Mouse (Mus musculus) left cerebral cortex, adult 11 months (tissue): ENCODE data around the gene Rexo5.
A peak's percentile ranks its signal among the peaks of the same experiment; 100 is the strongest.

Experiments used
- DNase-seq: peaks from one replicate; pipeline ENCODE4 v3.0.0; 2022; ENCODE audit warnings: low spot score

Rexo5 gene

DNA sequence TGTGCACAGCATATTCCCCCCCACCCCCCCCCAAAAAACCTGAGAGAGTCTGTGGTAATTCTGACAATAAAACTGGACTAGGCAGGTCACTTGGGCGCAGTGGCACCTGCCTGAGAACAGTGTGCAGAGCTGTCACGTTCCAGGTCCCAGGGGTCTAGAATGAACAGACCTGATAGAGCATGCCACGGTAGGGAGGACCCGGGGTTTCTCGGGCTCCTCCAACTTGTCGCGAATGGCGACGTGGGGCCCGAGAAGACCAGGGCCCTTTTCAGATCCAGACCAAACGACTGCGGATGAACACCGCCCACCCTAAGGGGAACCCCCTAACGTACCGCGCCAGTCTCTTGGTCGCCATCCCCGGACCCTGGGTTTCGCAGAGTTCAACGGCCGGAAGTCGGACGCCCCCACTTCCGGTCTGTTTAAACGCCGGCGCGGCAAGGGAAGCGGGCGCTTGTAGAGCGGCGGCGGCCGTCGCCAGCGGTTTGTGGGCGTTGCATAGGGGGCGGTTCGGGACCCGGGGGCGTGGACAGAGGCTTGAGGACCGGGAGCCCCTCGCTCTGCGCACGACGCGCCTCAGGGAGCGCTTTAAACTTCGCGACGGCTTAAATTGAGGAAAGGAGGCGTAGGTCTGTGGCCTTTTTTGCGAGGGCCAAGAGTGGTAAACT is at the start of gene Rexo5, which contains the start of gene Eri2:
Gene Rexo5 (plus strand): TSS at position 421 of the 665 bp plus-strand sequence.
Gene Eri2 (minus strand): TSS at position 473 of the 665 bp plus-strand sequence.
- DNase-seq: peak; percentile 28

DNA sequence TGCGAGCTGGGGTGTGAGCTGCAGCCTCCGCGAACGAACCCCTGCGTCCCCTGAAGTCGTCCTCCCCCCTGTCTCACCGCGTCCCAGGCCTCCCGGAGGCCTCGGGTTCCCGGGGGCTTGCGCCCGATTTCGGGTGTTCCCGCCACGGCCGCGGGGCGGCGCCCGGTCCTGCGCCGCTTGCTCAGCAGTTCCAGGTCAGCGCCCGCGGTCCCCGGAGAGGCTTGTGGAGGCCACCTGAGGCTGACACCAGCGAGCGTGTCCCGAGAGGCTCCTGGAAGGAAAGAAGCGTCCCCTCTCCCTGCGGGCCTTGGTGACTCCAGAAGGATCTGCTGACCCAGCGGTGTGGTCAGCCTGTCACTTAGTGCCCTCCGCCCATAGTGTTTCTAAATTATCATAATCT is 49.5 kb upstream of the Rexo5 start:
- no peak for DNase-seq

DNA sequence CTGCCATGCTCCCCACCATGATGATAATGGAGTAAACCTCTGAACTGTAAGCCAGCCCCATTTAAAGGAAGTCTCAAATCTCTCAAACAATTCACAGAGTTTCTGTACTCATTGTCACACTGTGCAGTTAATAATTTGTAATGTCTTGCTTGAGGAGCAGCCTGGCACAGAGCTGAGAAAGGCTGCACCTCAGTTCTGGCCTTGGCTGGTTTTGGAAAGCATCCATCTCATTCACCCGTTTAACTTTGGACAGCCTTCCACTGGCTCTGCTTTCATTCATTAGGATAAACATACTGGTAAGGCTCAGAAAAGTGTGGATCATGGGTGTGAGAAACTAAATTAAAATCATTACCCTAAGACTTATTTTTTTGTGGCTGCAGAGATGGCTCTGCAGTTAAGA is 47.9 kb upstream of the Rexo5 start:
- no peak for DNase-seq

DNA sequence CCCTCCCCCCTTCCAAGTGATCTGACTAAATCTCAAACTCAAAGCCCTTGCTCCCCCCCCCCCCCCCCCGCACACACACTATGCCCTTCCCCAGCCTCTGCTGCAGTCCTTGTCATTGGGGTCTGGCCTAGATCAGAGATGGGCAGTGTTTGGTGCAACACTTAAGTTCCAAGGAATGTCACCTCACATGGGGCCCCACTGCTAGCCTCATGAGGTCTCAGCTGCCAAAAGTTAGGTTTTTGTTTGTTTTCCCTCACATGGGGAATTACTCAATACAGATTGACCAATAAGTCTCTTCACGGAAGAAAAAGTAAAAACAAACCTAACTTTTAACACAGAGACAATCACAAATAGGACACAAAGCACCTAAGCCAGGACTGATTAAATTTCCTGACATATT is 45.0 kb upstream of the Rexo5 start:
- no peak for DNase-seq

DNA sequence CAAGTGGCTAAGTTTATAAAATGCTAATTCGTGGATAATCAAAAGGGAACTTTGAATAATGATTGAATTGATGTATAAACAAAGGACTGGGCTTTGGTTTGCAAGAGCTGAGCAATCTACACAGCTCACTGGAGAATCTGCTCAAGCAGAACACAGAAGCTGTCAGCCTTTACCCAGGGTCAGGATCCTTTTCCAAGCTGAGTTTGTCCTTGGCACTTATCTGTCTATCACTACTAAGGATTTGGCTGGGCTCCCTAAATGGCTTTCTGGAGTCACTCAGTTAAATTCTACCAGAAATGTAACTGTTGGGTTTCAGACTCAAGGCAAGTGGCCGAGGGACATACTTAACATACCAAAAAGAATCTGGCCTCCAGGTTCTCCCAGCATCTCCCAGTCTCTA is 43.9 kb upstream of the Rexo5 start:
- no peak for DNase-seq

DNA sequence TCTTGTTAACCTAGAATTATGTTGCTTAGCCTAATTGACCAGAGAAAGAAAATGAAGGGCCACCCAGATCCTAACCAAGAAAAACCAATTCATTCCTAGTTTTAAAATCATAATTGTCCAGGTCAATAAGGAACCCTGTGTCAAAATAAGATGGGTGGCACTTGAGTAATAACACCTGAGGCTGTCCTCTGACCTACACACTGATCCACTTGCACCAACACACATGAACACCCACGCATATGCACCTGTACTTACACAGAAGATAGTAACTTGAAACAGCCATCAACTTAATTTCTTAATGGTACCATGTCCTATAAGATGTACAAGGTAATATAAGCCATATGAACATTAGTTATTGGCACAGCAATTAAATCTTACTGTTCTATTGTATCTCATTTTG is 40.1 kb upstream of the Rexo5 start:
- no peak for DNase-seq

DNA sequence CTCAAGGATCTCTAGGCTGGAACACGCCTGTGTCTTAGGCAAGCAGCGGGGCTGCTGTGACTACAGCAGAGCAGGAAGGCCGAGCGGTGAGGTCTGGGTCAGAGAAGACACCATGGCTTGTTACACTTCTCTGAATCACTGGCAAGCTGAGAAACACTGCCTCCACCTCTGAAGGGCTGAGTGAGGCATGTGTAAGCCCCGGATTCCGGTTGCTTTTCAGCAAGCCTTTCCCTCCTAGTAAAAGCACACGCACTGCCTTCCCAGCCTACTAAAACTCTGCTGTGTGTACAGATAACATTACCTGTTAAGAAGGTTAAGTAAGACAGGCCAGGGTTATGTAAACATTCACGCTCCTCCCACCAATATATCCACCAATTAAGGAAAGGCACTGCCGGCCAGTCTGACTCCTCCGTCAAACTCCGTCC is 33.3 kb upstream of the Rexo5 start, which contains the start of gene Acsm3:
Gene Acsm3 (plus strand): TSS at position 397 of the 425 bp plus-strand sequence.
- no peak for DNase-seq

DNA sequence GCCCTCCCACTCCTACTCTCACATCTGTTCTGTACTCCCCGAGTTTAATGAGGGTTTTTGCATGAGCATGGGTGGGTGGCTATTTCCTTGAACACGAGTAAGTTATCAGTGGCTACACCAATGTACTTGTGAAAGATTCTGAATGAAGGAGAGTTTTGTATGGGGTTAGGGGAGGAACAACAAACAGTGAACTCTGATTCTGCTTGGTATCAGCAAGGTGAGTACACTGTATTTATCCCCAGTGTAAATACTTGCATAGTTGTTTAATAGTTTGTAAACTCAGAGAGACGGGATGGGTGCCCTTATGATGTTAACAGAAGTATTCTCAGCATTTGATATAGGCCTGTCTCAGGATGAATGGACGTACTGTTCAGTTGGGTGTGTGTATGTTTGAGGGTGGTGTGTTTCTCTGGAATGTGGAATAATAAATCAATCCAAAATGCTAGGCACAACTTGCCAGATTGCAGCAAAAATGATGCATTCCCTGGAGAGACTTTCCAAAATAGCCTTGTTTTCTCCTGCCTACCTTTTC is 31.6 kb upstream of the Rexo5 start:
- DNase-seq: no peak

DNA sequence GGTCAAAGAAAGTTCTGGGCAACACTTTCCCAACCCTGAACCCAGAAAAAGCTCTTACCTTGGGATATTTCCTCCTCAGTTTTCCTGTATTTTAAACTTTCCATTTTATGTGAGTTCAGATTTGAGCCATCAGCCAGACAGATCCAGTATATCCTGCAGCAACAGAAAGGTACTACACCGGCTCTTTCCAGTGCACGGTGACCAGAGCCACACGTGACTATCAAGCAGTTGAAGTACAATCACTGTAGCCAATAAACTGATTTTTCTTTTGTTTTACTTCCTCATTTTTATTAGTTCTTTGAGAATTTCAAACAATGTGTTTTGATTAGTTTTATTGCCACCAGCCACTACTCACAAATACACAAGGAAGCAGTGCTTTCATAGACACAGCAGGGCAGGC is 29.4 kb upstream of the Rexo5 start:
- no peak for DNase-seq

DNA sequence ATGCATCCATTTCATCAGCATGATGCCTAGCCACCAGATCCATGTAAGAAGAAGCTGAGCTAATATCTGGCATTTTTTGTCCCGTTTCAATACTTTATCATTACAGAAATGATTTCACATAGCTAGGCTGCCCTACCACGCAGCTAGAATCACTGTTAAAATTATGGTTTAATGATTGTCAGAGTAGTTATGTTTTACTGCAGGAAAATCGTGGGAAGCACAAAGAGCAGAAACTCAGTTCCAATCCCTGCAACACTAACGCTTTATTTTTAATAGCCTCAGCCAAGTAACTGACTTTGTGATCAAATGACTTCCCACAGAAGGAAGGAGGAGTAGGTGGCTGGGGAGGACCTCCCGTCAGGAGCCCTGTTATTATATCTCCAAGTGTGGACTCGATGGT is 26.8 kb upstream of the Rexo5 start:
- DNase-seq: no peak

DNA sequence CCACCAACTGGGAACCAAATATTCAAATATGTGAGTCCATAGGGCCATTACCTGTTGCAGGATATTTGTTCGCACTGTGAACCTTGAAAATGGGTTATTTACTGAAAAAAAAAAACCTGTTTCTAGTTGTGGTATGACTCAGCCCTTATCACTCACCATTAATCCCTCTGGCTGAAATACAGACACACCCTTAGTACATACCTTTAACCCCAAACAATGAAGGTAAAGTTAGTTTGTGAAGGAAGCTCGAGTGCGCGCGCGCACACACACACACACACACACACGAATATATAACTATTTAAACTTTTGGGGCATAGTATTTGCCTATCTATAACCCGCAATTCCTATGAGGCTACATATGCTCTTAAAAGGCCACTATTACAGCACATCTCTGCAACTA is 23.9 kb upstream of the Rexo5 start:
- no peak for DNase-seq

DNA sequence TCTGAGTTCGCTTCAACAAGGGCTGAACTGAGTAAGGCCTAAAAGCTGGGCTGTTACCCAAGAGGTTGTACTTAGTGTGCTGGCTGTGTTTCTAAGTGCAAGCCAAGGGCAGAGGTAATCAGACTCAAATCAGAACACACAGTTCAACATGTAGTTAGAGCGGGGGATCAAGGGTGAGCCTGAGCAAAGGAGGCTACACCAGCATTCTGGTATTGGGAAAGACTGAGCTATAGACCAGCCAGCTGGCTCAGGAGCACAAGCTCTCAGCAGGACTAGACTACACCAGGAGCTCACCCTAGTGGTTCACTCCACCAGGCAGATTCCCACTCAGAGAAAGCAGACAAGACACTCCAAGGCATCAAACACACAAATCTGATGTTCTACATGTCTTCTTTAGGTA is 10.4 kb upstream of the Rexo5 start:
- DNase-seq: no peak

DNA sequence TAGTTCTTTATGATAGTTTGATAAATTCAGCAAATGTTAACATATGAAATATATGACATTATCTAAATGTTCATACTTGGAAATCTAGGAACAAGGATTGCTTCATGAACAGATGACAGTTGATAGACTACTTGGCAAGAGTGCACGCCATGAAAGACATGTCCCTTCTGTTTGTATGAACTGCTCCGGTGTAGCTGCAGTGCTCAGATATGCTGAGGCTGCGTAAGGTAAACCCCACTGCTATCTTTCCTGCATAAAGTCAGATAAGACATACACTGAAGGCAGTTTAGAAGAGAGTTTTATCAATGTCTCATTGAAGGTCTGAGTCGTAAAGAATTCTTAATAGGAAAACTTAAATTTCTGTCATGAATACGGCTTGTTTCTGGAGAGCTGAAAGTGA is 8.9 kb upstream of the Rexo5 start:
- no peak for DNase-seq

DNA sequence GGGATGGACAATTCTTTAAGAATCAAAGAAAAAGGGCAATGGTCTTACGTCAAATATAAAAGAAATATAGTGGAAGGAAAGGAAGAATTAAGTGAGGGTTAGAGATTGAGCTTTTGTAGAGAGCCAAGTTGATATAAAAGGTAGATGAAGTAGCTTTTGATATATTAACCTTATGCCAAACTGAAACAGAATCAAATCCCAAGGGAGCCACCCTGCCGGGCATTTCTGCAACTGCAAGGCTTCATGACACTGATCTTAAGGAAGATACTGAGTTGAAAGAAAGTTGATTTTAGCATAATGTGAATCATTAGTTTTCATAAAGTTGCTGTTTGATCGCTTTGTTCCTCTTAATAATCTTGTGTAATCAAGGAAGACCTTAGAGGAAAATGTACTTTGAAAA is 4.8 kb upstream of the Rexo5 start:
- no peak for DNase-seq

DNA sequence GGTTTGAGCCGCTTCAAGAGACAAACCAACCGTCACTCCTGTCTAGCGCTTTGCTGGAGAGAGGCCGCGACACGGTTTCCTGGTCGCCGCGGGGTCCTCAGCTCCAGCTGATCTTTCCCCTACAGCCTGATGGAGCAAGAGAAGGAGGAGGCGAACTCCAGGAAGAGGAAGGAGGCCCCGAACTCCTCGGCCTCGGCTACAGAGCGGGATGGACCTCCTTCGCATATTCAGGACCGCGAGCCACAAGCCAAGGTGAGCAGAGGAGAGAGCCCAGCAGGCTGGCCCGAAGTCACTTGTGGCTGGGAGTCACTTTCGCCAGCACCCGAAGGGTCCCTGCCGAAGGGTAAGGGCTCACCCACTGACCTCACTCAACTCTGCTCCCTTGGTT is 439 bp downstream of the Rexo5 start:
- no peak for DNase-seq

DNA sequence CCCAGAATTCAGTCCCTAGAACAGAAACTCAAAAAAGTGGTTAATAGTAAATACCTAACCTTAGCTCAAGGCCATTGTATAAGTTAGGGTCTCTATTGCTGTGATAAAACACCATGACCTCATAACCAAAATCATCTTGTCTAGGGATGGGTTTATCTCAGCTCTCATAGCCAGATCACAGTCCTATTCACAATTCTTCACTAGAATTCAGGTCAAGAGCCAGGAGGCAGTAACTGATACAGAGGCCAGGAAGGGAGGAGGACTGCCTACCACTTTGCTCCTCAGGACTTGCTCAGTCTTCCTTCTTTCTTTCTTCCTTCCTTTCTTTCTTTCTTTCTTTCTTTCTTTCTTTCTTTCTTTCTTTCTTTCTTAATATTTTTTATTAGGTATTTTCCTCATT is 1.5 kb downstream of the Rexo5 start:
- no peak for DNase-seq

DNA sequence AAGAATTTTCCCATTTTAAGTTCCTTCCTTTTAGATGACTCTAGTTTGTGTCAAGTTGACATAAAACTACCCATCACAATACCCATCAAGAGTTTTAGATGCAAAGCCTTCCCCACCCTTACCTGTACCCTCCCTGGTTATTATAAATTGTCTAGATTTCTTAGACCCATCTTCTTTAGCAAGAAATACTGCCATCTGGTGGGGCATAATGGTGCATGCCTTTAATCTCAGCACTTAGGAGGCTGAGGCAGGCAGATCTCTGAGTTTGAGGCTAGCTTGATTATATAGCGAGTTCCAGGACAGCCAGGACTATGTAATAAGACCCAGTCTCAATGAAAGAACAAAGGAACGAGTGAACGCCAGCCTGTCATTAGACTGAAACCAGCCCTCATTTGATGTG is 6.7 kb downstream of the Rexo5 start:
- no peak for DNase-seq

DNA sequence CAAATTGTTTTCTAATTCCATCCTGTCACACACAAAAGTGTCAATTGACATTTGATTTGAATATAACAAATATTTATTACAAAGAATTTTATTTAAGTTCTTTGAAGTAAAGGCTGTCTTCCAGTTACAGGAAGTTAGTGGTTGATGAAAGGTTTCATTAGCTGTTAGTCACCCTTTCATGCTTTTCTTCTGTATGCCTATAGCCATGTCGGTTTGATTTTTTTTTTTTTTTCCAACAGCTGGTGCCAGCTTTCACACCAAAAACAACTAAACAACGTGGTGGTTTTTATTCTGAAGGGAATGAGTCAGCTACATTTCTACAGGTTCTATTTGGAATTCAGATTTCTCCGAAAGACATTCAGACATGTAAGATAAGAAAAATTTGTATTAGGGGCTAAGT is 7.2 kb downstream of the Rexo5 start:
- no peak for DNase-seq

DNA sequence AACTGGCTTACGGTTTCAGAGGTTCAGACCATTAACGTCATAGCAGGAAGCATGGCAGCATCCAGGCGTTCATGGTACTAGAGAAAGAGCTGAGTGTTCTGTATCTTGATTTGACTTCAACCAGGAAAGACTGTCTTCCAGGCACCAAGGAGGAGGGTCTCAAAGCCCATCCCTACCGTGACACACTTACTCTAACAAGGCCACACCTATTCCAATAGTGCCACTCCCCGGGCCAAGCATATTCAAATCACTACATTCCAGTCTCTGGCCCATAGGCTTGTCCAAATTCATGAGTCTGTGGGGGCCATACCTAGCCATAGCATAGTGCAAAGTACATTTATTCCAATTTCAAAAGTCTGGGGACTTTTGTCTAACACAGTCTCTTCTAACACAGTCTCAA is 13.6 kb downstream of the Rexo5 start:
- no peak for DNase-seq

DNA sequence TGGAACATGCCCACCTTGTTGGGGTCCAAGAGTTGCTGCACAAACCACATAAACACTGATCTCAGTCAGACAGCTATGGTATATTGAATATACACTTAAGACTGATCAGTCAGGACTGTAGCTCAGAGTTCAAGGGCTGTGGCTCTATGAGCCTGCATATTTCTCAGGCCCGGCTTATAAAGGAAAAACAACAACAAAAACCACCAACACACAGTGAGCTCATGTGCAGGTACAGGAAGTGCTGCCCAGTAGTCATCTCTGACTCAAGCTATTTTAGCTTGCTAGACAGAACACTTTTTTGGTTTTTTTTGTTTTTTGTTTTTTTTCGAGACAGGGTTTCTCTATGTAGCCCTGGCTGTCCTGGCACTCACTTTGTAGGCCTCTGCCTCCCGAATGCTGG is 14.9 kb downstream of the Rexo5 start:
- DNase-seq: no peak

DNA sequence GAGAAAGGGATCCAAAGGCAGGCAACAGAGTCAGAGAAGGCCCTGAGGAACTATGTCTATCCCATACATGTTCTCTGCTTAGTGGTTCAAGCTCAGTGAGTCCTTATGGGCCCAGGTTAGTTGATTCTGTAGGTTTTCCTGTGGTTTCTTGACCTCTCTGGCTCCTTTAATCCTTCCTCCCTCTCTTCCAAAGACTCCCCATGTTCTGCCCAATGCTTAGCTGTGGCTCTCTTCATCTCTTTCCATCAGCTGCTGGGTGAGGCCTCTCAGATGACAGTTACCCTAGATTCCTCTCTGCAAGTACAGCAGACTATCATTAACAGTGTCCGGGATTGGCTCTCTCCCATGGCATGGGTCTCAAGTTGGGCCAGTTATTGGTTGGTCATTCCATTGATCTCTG is 41.6 kb downstream of the Rexo5 start:
- DNase-seq: no peak

DNA sequence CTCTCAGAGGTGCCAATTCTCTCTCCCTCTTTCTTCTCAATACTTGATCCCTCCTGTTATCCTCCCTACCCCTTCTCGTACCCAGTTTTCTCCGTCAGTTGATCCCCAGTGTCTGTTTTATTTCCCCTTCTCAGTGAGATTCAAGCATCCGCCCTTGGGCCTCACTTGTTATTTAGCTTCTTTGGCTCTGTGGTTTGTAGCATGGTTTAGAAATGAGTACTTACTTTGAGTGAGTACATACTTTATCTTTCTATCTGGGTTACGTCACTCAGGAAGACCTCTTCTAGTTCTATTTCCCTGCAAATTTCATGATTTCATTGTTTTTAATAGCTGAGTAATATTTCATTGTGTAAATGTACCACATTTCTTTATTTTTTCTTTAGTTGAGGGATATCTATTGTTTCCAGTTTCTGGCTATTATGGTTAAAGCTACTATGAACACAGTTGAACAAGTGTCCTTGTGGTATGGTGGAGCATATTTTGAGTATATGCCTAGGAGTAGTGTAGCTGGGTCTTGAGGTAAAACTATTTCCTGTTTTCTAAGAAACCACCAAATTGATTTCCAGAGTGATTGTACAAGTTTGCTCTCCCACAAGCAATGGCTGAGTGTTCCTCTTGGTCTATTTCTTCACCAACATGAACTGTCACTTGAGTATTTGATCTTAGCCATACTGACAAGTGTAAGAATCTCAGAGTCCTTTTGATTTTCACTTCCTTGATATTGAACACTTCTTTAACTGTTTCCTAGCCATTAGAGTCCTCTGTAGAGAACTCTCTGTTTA is 42.4 kb downstream of the Rexo5 start:
- DNase-seq: no peak

DNA sequence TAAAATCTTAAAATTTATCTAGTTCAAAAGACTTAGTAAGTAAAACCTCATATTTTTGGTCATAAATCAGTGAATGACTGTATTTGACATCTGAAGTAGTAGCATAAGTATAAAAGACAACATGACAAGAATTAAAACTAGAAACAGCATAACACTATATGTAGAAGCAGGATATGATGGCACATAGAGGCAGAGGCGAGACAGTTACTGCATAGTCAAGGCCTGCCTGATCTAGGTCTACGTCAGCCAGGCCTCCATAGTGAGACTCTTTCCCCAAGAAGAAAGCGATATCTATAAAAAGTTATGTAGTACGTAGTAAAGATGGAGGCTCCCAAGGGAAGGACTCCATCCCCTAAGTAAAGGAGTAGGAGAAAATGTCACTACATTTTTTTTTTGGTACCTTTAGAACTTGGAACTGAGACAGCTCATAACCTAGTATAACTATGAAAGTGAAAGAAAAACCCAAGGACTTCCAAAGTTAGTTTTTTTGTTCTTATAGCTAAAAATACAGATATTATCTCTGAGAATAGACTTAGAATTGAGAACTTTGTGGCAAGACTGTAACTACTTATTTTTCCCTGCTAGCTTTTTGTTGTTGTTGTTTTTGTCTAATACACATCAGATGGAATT is 48.1 kb downstream of the Rexo5 start:
- DNase-seq: no peak
